Mouse (Mus musculus): ENCODE measurements at regions not wholly inside any gene's neighbourhood (a gene's known extent, or its start where the extent isn't known, plus 50 kb on each side); places are given as distances from the start of the nearest gene placed in this dataset.
"Not testable (repeated sequence)": the region's sequence is repeated elsewhere in the genome, so short reads cannot be mapped to it uniquely, and the experiment has no call there.

GRCm38 (mm10) chr4:23148097-23148849, 660.1 kb upstream of the Pou3f2 start:
- Histone ChIP-seq H3K4me2 (replicated peaks) (no peak overlapping the region), H3K36me3 (no peaks in the 10 kb centered on the region), H3K9me3 (no peaks in the 10 kb centered on the region), H3K4me3 (no peak overlapping the region), H3K9ac (no peak overlapping the region), H3K27ac (no peak overlapping the region), H3K27me3 (no peaks in the 10 kb centered on the region), H3K4me1 (no peaks in the 10 kb centered on the region)
- no peak for ATAC-seq (ENCODE audit: insufficient number of reproducible peaks, insufficient read depth, low FRiP score, low TSS enrichment)
- WGBS, result 80% methylated on average over 3 of the region's 3 CpGs

DNA sequence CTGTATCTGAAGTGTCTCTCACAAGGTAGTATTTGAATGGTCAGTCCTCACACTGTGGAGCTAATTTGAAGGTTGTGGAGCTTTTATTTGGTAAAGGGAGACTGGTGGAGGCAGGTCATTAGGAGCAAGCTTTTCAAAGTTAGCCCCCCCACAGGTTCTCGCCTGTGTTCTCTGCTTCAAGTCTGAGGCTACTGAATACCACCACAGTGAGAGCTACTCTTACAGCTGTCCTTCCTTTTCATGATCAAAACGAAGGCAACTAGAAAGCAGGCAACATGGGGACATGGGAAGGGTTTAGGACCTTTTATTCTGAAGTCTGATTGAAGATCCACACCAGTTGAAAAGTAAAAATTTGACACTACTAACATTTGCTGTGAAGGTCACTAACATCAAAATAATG, 645.2 kb upstream of the Pou3f2 start:
- Histone ChIP-seq H3K9me3 (no peaks in the 10 kb centered on the region), H3K36me3 (no peaks in the 10 kb centered on the region), H3K4me1 (no peaks in the 10 kb centered on the region), H3K4me3 (no peak overlapping the region), H3K27me3 (no peaks in the 10 kb centered on the region), H3K4me2 (replicated peaks) (no peak overlapping the region), H3K9ac (no peak overlapping the region), H3K27ac (no peak overlapping the region)
- 32% methylated on average over 2 of the region's 2 CpGs for WGBS
- no peak for ATAC-seq (ENCODE audit: insufficient number of reproducible peaks, insufficient read depth, low FRiP score, low TSS enrichment)

DNA sequence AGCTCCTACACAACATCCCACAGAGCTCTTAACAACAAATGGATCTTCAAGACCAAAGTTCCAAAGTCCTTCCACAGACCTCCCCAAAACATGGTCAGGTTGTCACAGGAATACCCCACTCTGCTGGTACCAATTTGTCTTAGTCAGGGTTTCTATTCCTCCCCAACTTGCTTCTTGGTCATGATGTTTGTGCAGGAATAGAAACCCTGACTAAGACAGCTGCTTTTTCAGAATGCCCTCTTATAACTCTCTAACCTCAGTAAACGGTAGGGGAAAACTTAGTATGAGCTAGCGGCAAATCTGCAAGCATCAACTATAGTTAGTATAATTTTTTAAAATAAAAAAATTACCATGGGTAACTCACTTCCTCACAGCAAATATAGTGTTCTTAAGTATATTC, 613.3 kb upstream of the Pou3f2 start:
- not testable (repeated sequence) for H3K27me3 ChIP-seq; H3K4me3 ChIP-seq; H3K4me1 ChIP-seq; H3K4me2 ChIP-seq (replicated peaks); H3K27ac ChIP-seq; H3K9ac ChIP-seq; ATAC-seq (ENCODE audit: insufficient number of reproducible peaks, insufficient read depth, low FRiP score, low TSS enrichment); H3K36me3 ChIP-seq; H3K9me3 ChIP-seq
- WGBS, result 95% methylated on average over 2 of the region's 2 CpGs

DNA sequence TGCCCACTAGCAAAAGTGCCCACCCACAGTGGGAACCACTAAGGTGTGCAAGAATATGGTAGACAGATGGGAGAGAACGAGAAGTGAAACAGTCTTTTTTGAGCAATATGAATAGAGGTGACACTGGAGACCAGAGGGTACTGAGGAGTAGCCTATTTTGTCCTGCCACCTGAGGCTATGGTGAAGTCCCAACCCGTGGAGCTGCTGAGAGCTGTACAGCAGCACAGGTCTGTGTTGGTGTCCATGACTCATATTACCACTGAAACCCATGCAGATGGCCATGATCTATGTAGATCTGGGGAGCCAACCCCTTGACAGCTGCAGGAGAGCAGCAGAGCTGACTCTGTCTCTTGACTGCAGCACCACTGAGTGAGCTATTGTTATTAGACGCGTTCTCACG, 591.4 kb upstream of the Pou3f2 start:
- Histone ChIP-seq H3K4me2 (replicated peaks) (no peak overlapping the region), H3K9ac (no peak overlapping the region), H3K9me3 (no peaks in the 10 kb centered on the region), H3K36me3 (no peaks in the 10 kb centered on the region), H3K4me3 (no peak overlapping the region), H3K27ac (no peak overlapping the region), H3K4me1 (no peaks in the 10 kb centered on the region), H3K27me3 (no peaks in the 10 kb centered on the region)
- ATAC-seq (ENCODE audit: insufficient number of reproducible peaks, insufficient read depth, low FRiP score, low TSS enrichment), result no peak
- 96% methylated on average over 5 of the region's 5 CpGs for WGBS

GRCm38 (mm10) chr4:23077603-23078002, 589.4 kb upstream of the Pou3f2 start:
- H3K9ac ChIP-seq, result no peak overlapping the region
- ATAC-seq (ENCODE audit: insufficient number of reproducible peaks, insufficient read depth, low FRiP score, low TSS enrichment), result no peak
- no peaks in the 10 kb centered on the region for H3K4me1 ChIP-seq
- no peak overlapping the region for H3K27ac ChIP-seq
- H3K9me3 ChIP-seq, result no peaks in the 10 kb centered on the region
- no peak overlapping the region for H3K4me2 ChIP-seq (replicated peaks)
- H3K27me3 ChIP-seq, result no peaks in the 10 kb centered on the region
- H3K36me3 ChIP-seq, result no peaks in the 10 kb centered on the region
- WGBS, result 76% methylated on average over 2 of the region's 2 CpGs
- H3K4me3 ChIP-seq, result no peak overlapping the region

- Histone ChIP-seq H3K4me3 (no peak overlapping the region), H3K27me3 (no peaks in the 10 kb centered on the region), H3K9me3 (no peaks in the 10 kb centered on the region), H3K9ac (no peak overlapping the region), H3K4me2 (replicated peaks) (no peak overlapping the region), H3K36me3 (no peaks in the 10 kb centered on the region), H3K27ac (no peak overlapping the region), H3K4me1 (no peaks in the 10 kb centered on the region)
- no peak for ATAC-seq (ENCODE audit: insufficient number of reproducible peaks, insufficient read depth, low FRiP score, low TSS enrichment)
- 59% methylated on average over 9 of the region's 9 CpGs for WGBS
Measured at GRCm38 (mm10) chr4:23050701-23051317, 562.6 kb upstream of the Pou3f2 start.

DNA sequence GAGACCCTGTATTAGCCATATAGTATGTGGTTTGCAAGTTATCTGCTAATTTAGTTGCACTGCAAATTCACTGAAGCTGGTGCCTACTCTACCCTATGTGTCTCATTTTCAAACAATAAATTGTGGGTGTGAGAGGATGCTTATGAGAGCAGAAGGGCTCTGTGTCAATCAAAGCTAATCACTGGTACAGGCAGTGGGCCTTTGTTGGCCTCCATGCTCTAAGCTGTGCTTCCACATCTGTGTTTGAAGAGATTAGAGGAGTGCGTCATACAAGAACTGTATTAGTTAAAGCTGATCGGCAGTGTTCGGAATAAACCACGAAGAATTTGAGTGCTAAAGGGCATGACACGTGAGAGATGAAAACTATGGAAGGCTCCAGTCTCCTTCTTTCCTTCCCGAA, 549.6 kb upstream of the Pou3f2 start:
- Histone ChIP-seq H3K4me1 (no peaks in the 10 kb centered on the region), H3K4me2 (replicated peaks) (no peak overlapping the region), H3K9ac (no peak overlapping the region), H3K27me3 (no peaks in the 10 kb centered on the region), H3K36me3 (no peaks in the 10 kb centered on the region), H3K9me3 (no peaks in the 10 kb centered on the region), H3K4me3 (no peak overlapping the region), H3K27ac (no peak overlapping the region)
- no peak for ATAC-seq (ENCODE audit: insufficient number of reproducible peaks, insufficient read depth, low FRiP score, low TSS enrichment)
- 65% methylated on average over 6 of the region's 6 CpGs for WGBS

- no peak overlapping the region for H3K27ac ChIP-seq
- no peak for ATAC-seq (ENCODE audit: insufficient number of reproducible peaks, insufficient read depth, low FRiP score, low TSS enrichment)
- no peaks in the 10 kb centered on the region for H3K9me3 ChIP-seq
- H3K36me3 ChIP-seq, result no peaks in the 10 kb centered on the region
- 81% methylated on average over 2 of the region's 2 CpGs for WGBS
- H3K27me3 ChIP-seq, result no peaks in the 10 kb centered on the region
- no peak overlapping the region for H3K4me3 ChIP-seq
- H3K4me2 ChIP-seq (replicated peaks), result no peak overlapping the region
- no peaks in the 10 kb centered on the region for H3K4me1 ChIP-seq
- no peak overlapping the region for H3K9ac ChIP-seq
Measured at GRCm38 (mm10) chr4:23031271-23031670, 543.1 kb upstream of the Pou3f2 start.

- Histone ChIP-seq H3K9me3 (no peaks in the 10 kb centered on the region), H3K36me3 (no peaks in the 10 kb centered on the region), H3K9ac (no peak overlapping the region), H3K4me1 (no peaks in the 10 kb centered on the region), H3K27me3 (no peaks in the 10 kb centered on the region), H3K4me3 (no peak overlapping the region), H3K27ac (no peak overlapping the region), H3K4me2 (replicated peaks) (no peak overlapping the region)
- no peak for ATAC-seq (ENCODE audit: insufficient number of reproducible peaks, insufficient read depth, low FRiP score, low TSS enrichment)
- 48% methylated on average over 2 of the region's 2 CpGs for WGBS
Measured at GRCm38 (mm10) chr4:23022177-23022576, 534.0 kb upstream of the Pou3f2 start.

GRCm38 (mm10) chr4:23010346-23010745, 522.2 kb upstream of the Pou3f2 start:
- H3K9ac ChIP-seq, result no peak overlapping the region
- H3K4me2 ChIP-seq (replicated peaks), result no peak overlapping the region
- H3K4me1 ChIP-seq, result no peaks in the 10 kb centered on the region
- no peaks in the 10 kb centered on the region for H3K27me3 ChIP-seq
- no peak overlapping the region for H3K4me3 ChIP-seq
- H3K9me3 ChIP-seq, result no peaks in the 10 kb centered on the region
- no peaks in the 10 kb centered on the region for H3K36me3 ChIP-seq
- WGBS, result 65% methylated on average over 2 of the region's 2 CpGs
- H3K27ac ChIP-seq, result no peak overlapping the region
- ATAC-seq (ENCODE audit: insufficient number of reproducible peaks, insufficient read depth, low FRiP score, low TSS enrichment), result no peak

- not testable (repeated sequence) for H3K4me2 ChIP-seq (replicated peaks); H3K9me3 ChIP-seq; H3K36me3 ChIP-seq; H3K9ac ChIP-seq; H3K27ac ChIP-seq; H3K4me1 ChIP-seq; ATAC-seq (ENCODE audit: insufficient number of reproducible peaks, insufficient read depth, low FRiP score, low TSS enrichment); H3K4me3 ChIP-seq; H3K27me3 ChIP-seq
- 88% methylated on average over 3 of the region's 3 CpGs for WGBS
Measured at GRCm38 (mm10) chr4:23009196-23009595, 521.0 kb upstream of the Pou3f2 start.

DNA sequence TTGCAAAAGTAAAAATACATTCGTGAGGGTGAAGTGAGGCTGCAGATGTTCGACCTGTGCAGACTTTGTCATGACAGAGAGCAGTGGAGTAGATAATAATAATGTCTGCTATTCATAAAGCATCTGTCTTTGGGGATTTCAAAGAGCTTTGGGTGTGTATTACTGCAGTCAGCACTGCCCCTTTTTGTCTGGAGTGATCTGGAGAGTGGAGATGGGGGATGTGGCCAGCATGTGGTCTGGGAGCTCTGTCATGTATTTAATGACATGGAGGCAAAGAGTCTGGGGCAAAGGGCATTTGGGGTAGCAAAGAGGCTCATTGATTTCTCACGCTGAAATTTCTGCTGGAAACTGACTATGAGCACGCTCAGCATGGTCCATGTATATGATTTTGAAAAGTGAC, 510.8 kb upstream of the Pou3f2 start:
- H3K4me2 ChIP-seq (replicated peaks), result no peak overlapping the region
- H3K4me3 ChIP-seq, result no peak overlapping the region
- ATAC-seq (ENCODE audit: insufficient number of reproducible peaks, insufficient read depth, low FRiP score, low TSS enrichment), result no peak
- no peaks in the 10 kb centered on the region for H3K27me3 ChIP-seq
- peaks cover 5% of the 10 kb centered on the region; the same call in 1 of the 2 replicates for H3K4me1 ChIP-seq
- no peaks in the 10 kb centered on the region for H3K9me3 ChIP-seq
- H3K27ac ChIP-seq, result no peak overlapping the region
- 22% methylated on average over 4 of the region's 4 CpGs for WGBS
- H3K36me3 ChIP-seq, result no peaks in the 10 kb centered on the region
- no peak overlapping the region for H3K9ac ChIP-seq
